Mouse (Mus musculus): ENCODE data around the gene Lrfn3. TPM values are rescaled to one million over a fixed set of nuclear protein-coding genes. Genes with fewer than 3 reads are reported as not detected.

The Lrfn3 gene
- polyA plus RNA-seq, 1 experiment from 2014 or later: 3.0 TPM

GRCm38 (mm10) chr7:30392746-30393520 lies 30.4 kb upstream of the Lrfn3 start:
- H3K9ac ChIP-seq (ENCODE audit: low read depth, low read length): no peak overlapping the region
- H3K4me1 ChIP-seq (ENCODE audit: control insufficient read depth, insufficient read depth, low read length): no peaks in the 10 kb centered on the region
- no peak overlapping the region for H3K27ac ChIP-seq (ENCODE audit: low read length)
- H3K9me3 ChIP-seq (ENCODE audit: control insufficient read depth, low read length): no peaks in the 10 kb centered on the region
- 66% methylated on average over 4 of the region's 4 CpGs for WGBS
- ATAC-seq: no peak
- no peaks in the 10 kb centered on the region for H3K36me3 ChIP-seq (ENCODE audit: control insufficient read depth, insufficient read depth, low read length)
- no peaks in the 10 kb centered on the region for H3K27me3 ChIP-seq (replicated peaks; ENCODE audit: control insufficient read depth, insufficient read depth, low read length)
- no peak overlapping the region for H3K4me3 ChIP-seq (ENCODE audit: low read length)
- no peak overlapping the region for H3K4me2 ChIP-seq (ENCODE audit: low read depth, low read length)

- H3K27ac ChIP-seq (ENCODE audit: low read length): no peak overlapping the region
- H3K4me1 ChIP-seq (ENCODE audit: control insufficient read depth, insufficient read depth, low read length): no peaks in the 10 kb centered on the region
- no peak overlapping the region for H3K9ac ChIP-seq (ENCODE audit: low read depth, low read length)
- no peaks in the 10 kb centered on the region for H3K27me3 ChIP-seq (replicated peaks; ENCODE audit: control insufficient read depth, insufficient read depth, low read length)
- H3K36me3 ChIP-seq (ENCODE audit: control insufficient read depth, insufficient read depth, low read length): no peaks in the 10 kb centered on the region
- WGBS: 85% methylated on average over 9 of the region's 9 CpGs
- no peaks in the 10 kb centered on the region for H3K9me3 ChIP-seq (ENCODE audit: control insufficient read depth, low read length)
- ATAC-seq: no peak
- no peak overlapping the region for H3K4me3 ChIP-seq (ENCODE audit: low read length)
- H3K4me2 ChIP-seq (ENCODE audit: low read depth, low read length): no peak overlapping the region
Measured at GRCm38 (mm10) chr7:30384106-30384505, 21.5 kb upstream of the Lrfn3 start.

- ATAC-seq: peak; percentile 70
- 45% methylated on average over 5 of the region's 5 CpGs for WGBS
- H3K4me2 ChIP-seq (ENCODE audit: low read depth, low read length): no peak overlapping the region
- H3K9me3 ChIP-seq (ENCODE audit: control insufficient read depth, low read length): no peaks in the 10 kb centered on the region
- no peak overlapping the region for H3K9ac ChIP-seq (ENCODE audit: low read depth, low read length)
- H3K27me3 ChIP-seq (replicated peaks; ENCODE audit: control insufficient read depth, insufficient read depth, low read length): no peaks in the 10 kb centered on the region
- no peak overlapping the region for H3K4me3 ChIP-seq (ENCODE audit: low read length)
- H3K4me1 ChIP-seq (ENCODE audit: control insufficient read depth, insufficient read depth, low read length): no peaks in the 10 kb centered on the region
- no peak overlapping the region for H3K27ac ChIP-seq (ENCODE audit: low read length)
- H3K36me3 ChIP-seq (ENCODE audit: control insufficient read depth, insufficient read depth, low read length): no peaks in the 10 kb centered on the region
Measured at GRCm38 (mm10) chr7:30380061-30380460, 17.5 kb upstream of the Lrfn3 start.

- Histone ChIP-seq H3K4me2 (ENCODE audit: low read depth, low read length) (peak overlapping the region; percentile 78), H3K27me3 (replicated peaks; ENCODE audit: control insufficient read depth, insufficient read depth, low read length) (no peaks in the 10 kb centered on the region), H3K36me3 (ENCODE audit: control insufficient read depth, insufficient read depth, low read length) (no peaks in the 10 kb centered on the region), H3K27ac (ENCODE audit: low read length) (peak overlapping the region; percentile 14; the same call in 1 of the 2 replicates), H3K4me3 (ENCODE audit: low read length) (peak overlapping the region; percentile 62), H3K9ac (ENCODE audit: low read depth, low read length) (peak overlapping the region; percentile 71), H3K9me3 (ENCODE audit: control insufficient read depth, low read length) (no peaks in the 10 kb centered on the region), H3K4me1 (ENCODE audit: control insufficient read depth, insufficient read depth, low read length) (no peaks in the 10 kb centered on the region; the same call in 1 of the 2 replicates)
- peak; percentile 99 for ATAC-seq
- WGBS: under 1% methylated on average over 21 of the region's 21 CpGs
Measured at GRCm38 (mm10) chr7:30373501-30373962, 11.0 kb upstream of the Lrfn3 start.

- H3K4me3 ChIP-seq (ENCODE audit: low read length): no peak overlapping the region
- 65% methylated on average over 2 of the region's 2 CpGs for WGBS
- no peaks in the 10 kb centered on the region for H3K36me3 ChIP-seq (ENCODE audit: control insufficient read depth, insufficient read depth, low read length)
- H3K27ac ChIP-seq (ENCODE audit: low read length): no peak overlapping the region
- H3K4me2 ChIP-seq (ENCODE audit: low read depth, low read length): no peak overlapping the region
- ATAC-seq: no peak
- H3K27me3 ChIP-seq (replicated peaks; ENCODE audit: control insufficient read depth, insufficient read depth, low read length): no peaks in the 10 kb centered on the region
- H3K4me1 ChIP-seq (ENCODE audit: control insufficient read depth, insufficient read depth, low read length): peaks cover 4% of the 10 kb centered on the region
- no peak overlapping the region for H3K9ac ChIP-seq (ENCODE audit: low read depth, low read length)
- no peaks in the 10 kb centered on the region for H3K9me3 ChIP-seq (ENCODE audit: control insufficient read depth, low read length)
Measured at GRCm38 (mm10) chr7:30367466-30367865, 4.9 kb upstream of the Lrfn3 start.

GRCm38 (mm10) chr7:30363344-30363738 lies 769 bp upstream of the Lrfn3 start:
- WGBS: 64% methylated on average over 6 of the region's 6 CpGs
- ATAC-seq: no peak
- peak overlapping the region; percentile 89 for H3K4me2 ChIP-seq (ENCODE audit: low read depth, low read length)
- H3K27ac ChIP-seq (ENCODE audit: low read length): no peak overlapping the region
- peaks cover 28% of the 10 kb centered on the region for H3K4me1 ChIP-seq (ENCODE audit: control insufficient read depth, insufficient read depth, low read length)
- H3K9ac ChIP-seq (ENCODE audit: low read depth, low read length): peak overlapping the region; percentile 82
- H3K4me3 ChIP-seq (ENCODE audit: low read length): peak overlapping the region; percentile 67
- H3K36me3 ChIP-seq (ENCODE audit: control insufficient read depth, insufficient read depth, low read length): no peaks in the 10 kb centered on the region
- no peaks in the 10 kb centered on the region for H3K27me3 ChIP-seq (replicated peaks; ENCODE audit: control insufficient read depth, insufficient read depth, low read length)
- H3K9me3 ChIP-seq (ENCODE audit: control insufficient read depth, low read length): no peaks in the 10 kb centered on the region

- Histone ChIP-seq H3K4me2 (ENCODE audit: low read depth, low read length) (no peak overlapping the region), H3K4me1 (ENCODE audit: control insufficient read depth, insufficient read depth, low read length) (peaks cover 33% of the 10 kb centered on the region), H3K9ac (ENCODE audit: low read depth, low read length) (no peak overlapping the region), H3K36me3 (ENCODE audit: control insufficient read depth, insufficient read depth, low read length) (no peaks in the 10 kb centered on the region), H3K9me3 (ENCODE audit: control insufficient read depth, low read length) (no peaks in the 10 kb centered on the region), H3K4me3 (ENCODE audit: low read length) (no peak overlapping the region), H3K27me3 (replicated peaks; ENCODE audit: control insufficient read depth, insufficient read depth, low read length) (no peaks in the 10 kb centered on the region), H3K27ac (ENCODE audit: low read length) (no peak overlapping the region; the same call in 1 of the 2 replicates)
- no peak for ATAC-seq
- 88% methylated on average over 17 of the region's 17 CpGs for WGBS
Measured at GRCm38 (mm10) chr7:30360028-30360427, 2.5 kb downstream of the Lrfn3 start.

- Histone ChIP-seq H3K36me3 (ENCODE audit: control insufficient read depth, insufficient read depth, low read length) (no peaks in the 10 kb centered on the region), H3K4me3 (ENCODE audit: low read length) (peak overlapping the region; percentile 28), H3K4me2 (ENCODE audit: low read depth, low read length) (peak overlapping the region; percentile 52), H3K4me1 (ENCODE audit: control insufficient read depth, insufficient read depth, low read length) (peaks cover 33% of the 10 kb centered on the region), H3K27me3 (replicated peaks; ENCODE audit: control insufficient read depth, insufficient read depth, low read length) (no peaks in the 10 kb centered on the region), H3K9me3 (ENCODE audit: control insufficient read depth, low read length) (no peaks in the 10 kb centered on the region), H3K9ac (ENCODE audit: low read depth, low read length) (peak overlapping the region; percentile 40), H3K27ac (ENCODE audit: low read length) (peak overlapping the region; percentile 54; the same call in 1 of the 2 replicates)
- 66% methylated on average over 31 of the region's 31 CpGs for WGBS
- peak; percentile 27 for ATAC-seq
Measured at GRCm38 (mm10) chr7:30359276-30359865, 3.2 kb downstream of the Lrfn3 start.

GRCm38 (mm10) chr7:30358378-30359186 lies 4.0 kb downstream of the Lrfn3 start:
- Histone ChIP-seq H3K9me3 (ENCODE audit: control insufficient read depth, low read length) (no peaks in the 10 kb centered on the region), H3K9ac (ENCODE audit: low read depth, low read length) (no peak overlapping the region)
- peak; percentile 67 for ATAC-seq

More at GRCm38 (mm10) chr7:30358378-30359186, 4.0 kb downstream of the Lrfn3 start:
- H3K36me3 ChIP-seq (ENCODE audit: control insufficient read depth, insufficient read depth, low read length): no peaks in the 10 kb centered on the region
- H3K27me3 ChIP-seq (replicated peaks; ENCODE audit: control insufficient read depth, insufficient read depth, low read length): no peaks in the 10 kb centered on the region
- 50% methylated on average over 7 of the region's 7 CpGs for WGBS
- H3K4me1 ChIP-seq (ENCODE audit: control insufficient read depth, insufficient read depth, low read length): peaks cover 33% of the 10 kb centered on the region
- peak overlapping the region; percentile 52 for H3K4me2 ChIP-seq (ENCODE audit: low read depth, low read length)
- peak overlapping the region; percentile 54; the same call in 1 of the 2 replicates for H3K27ac ChIP-seq (ENCODE audit: low read length)
- H3K4me3 ChIP-seq (ENCODE audit: low read length): peak overlapping the region; percentile 28
